Mouse (Mus musculus): ENCODE results near the gene Il11. TPM values are rescaled to one million over a fixed set of nuclear protein-coding genes. Genes with fewer than 3 reads are reported as not detected.

Il11 gene
- total and polyA plus RNA-seq, 3 experiments = not detected

DNA sequence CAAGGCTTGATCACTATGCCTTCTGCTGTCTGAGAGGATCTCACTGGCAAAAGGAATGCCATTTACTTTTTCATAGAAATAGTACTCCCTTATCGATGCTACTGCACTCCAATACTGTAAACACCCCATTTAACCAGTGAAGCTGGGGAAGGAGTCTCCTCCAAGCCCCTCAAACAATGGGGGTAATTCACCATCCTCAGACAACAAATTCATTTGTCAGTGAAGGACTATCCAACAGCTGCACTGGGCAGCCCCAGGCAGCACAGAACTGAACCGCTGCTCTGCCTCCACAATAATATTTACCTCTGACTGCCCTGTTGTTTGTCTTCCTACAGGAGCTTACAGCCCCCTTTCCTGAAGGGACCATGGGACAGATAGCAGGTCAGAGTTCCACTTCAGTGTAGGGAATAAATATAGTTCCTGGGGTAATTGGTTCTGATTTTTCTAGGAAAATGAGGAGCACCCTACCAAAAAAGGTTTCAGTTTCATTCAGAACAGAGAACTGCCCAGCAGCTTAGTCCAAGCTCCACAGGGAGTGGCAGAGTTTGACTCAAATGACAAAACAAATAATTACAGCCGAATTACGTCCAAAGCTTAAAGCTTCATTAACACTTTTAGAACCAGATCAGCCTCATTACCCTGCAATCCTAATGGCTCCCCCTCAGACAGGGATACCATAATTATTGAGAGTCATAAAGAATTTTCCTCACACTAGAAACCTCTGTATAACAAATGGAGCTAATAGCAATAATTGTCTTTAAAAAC, 17.5 kb downstream of the Il11 start:
- no peak for DNase-seq
- H3K4me1 ChIP-seq (ENCODE audit: control insufficient read depth, insufficient read depth, low read length) = no peaks in the 10 kb centered on the region
- H3K27me3 ChIP-seq (ENCODE audit: control insufficient read depth, insufficient read depth, low read length) = 0 out of 2 replicates have a peak, but pooled peaks cover 2% of the 10 kb centered on the region
- TF ChIP-seq EP300 (IDR thresholded peaks at IDR 0.05; ENCODE audit: insufficient read depth, low read depth, low read length) (no peak), CTCF (IDR thresholded peaks at IDR 0.05) (no peak), POLR2A (IDR thresholded peaks at IDR 0.05; ENCODE audit: insufficient read depth, low read depth, low read length) (no peak)
- no peak overlapping the region for H3K9ac ChIP-seq (ENCODE audit: low read depth, low read length)
- no peak overlapping the region for H3K4me3 ChIP-seq
- intact Hi-C loops (cut with DNase I) = no loop called here
- H3K36me3 ChIP-seq (ENCODE audit: control insufficient read depth, insufficient read depth, low read length) = no peaks in the 10 kb centered on the region
- no peak overlapping the region for H3K27ac ChIP-seq
- 26% methylated on average over 4 of the region's 4 CpGs for WGBS
- H3K79me2 ChIP-seq (replicated peaks; ENCODE audit: control insufficient read depth, insufficient read depth, low read length) = no peaks in the 10 kb centered on the region

DNA sequence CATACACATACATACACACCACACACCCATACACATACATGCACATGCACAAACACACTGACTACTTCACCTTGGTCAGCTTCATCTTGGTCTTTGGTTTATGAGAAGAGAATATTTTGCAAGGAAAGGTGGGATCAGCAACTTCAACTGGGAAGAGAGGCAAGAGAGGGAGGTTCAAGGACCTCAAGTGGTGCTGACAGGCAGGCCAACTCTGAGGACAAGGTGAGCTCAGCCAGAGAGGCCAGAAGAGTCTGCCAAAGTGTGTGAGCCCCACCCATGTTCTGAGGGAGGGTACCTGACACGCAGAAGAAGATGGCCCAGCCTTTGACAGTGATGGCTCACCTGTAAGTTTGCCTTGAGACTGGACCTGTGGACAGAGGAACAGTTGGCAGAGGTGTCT, 23.0 kb downstream of the Il11 start:
- peak in 1 of 2 experiments; percentile 2 for DNase-seq
- Histone ChIP-seq H3K9ac (ENCODE audit: low read depth, low read length) (no peak overlapping the region), H3K27ac (no peak overlapping the region), H3K4me1 (ENCODE audit: control insufficient read depth, insufficient read depth, low read length) (no peaks in the 10 kb centered on the region), H3K27me3 (ENCODE audit: control insufficient read depth, insufficient read depth, low read length) (0 out of 2 replicates have a peak, but pooled peaks cover 2% of the 10 kb centered on the region), H3K4me3 (no peak overlapping the region), H3K79me2 (replicated peaks; ENCODE audit: control insufficient read depth, insufficient read depth, low read length) (no peaks in the 10 kb centered on the region), H3K36me3 (ENCODE audit: control insufficient read depth, insufficient read depth, low read length) (no peaks in the 10 kb centered on the region)
- TF ChIP-seq EP300 (IDR thresholded peaks at IDR 0.05; ENCODE audit: insufficient read depth, low read depth, low read length) (no peak), POLR2A (IDR thresholded peaks at IDR 0.05; ENCODE audit: insufficient read depth, low read depth, low read length) (no peak), CTCF (IDR thresholded peaks at IDR 0.05) (no peak)
- intact Hi-C loops (cut with DNase I) = no loop called here
- WGBS = 39% methylated on average over 1 of the region's 1 CpGs

DNA sequence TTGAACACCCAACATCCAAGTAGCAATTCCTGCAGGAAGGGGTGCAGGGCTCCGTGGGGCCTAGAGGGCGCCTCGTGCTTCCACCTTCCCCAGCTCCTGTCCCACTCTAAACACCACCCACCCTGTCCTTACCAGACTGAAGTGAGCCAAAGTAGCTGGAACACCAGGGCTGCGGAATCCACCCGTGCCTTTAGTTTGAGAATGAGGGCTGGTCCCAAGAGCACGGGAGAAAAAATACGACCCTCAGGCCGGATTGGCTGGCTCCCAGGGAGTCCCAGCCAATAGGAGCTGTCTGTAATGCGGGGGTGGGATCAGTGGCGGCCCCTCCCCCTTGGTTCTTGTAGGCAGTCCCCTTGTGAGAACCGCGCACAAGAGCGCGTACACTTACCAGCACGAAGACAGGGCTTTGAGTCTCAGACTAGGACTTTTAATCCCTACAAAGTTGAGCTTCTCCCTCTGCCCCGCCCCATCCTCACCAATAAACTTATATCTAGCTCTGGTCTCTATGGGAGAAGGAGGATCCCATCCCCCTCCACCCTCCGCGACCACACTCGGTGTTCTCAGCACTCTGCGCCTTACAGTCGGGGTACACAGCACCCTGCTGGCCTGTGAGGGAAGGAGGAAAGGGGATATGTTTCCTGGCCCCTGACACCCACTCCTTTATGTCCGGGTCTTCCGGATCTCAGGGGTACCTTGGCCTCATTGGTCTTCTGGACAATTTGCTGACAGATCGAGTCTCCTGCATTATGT, 29.7 kb downstream of the Il11 start, which contains the start of gene Cox6b2:
Gene Cox6b2, minus strand, starts transcription at position 274 of the 750 bp plus-strand sequence.
- Histone ChIP-seq H3K9ac (ENCODE audit: low read depth, low read length) (no peak within 1 kb of the TSS), H3K79me2 (replicated peaks; ENCODE audit: control insufficient read depth, insufficient read depth, low read length) (no peaks in the 10 kb centered on the region), H3K36me3 (ENCODE audit: control insufficient read depth, insufficient read depth, low read length) (no peaks in the 10 kb centered on the region), H3K27me3 (ENCODE audit: control insufficient read depth, insufficient read depth, low read length) (no peaks in the 10 kb centered on the region), H3K27ac (no peak within 1 kb of the TSS), H3K4me3 (no peak within 1 kb of the TSS), H3K4me1 (ENCODE audit: control insufficient read depth, insufficient read depth, low read length) (no peaks in the 10 kb centered on the region)
- peak; percentile 56 to 66 for DNase-seq
- 9% methylated on average over 24 of the region's 24 CpGs for WGBS
- TF ChIP-seq CTCF (IDR thresholded peaks at IDR 0.05) = no peak
- no peak for TF ChIP-seq POLR2A (IDR thresholded peaks at IDR 0.05; ENCODE audit: insufficient read depth, low read depth, low read length)
- TF ChIP-seq EP300 (IDR thresholded peaks at IDR 0.05; ENCODE audit: insufficient read depth, low read depth, low read length) = no peak
- intact Hi-C loops (cut with DNase I) = no loop called here

DNA sequence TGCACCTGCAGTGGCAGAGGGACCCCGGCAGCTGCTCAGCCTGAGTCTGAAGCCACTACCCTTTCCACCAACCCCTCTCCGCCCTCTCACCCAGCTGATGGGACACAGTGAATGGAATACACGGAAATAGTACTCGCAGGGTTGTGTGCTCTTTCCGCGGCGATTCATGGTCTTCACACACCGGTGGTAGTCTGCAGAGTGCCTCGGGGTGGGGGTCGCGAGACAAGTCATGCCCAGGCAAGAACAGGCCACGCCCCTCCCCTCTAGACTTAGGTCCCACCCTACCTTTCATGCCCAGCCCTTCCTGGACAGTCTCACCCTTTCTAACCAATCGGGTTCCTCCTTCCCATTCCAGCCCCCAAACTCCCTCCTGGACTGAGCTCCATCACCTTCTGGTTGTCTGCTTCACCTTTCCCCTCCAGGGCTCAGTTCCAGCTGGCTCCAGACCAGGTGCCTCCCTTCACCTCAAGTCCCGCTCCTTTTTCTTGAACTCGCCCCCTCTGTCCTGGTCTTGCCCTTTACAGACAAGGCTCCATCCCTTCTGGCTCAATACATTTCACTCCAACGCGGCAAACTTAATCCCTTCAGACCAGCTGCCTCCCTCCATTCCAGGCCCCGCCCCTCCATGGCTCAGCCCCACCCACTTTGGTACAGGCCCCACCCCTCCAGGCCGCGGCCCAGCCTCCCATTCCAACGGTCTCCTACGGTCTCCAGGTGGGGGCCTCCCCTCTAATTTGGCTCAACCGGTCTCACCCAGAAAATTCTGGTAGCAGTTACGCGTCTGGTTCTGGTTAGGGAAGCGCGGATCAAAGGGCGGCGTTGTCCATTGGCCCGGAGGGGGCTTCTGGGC, 30.5 kb downstream of the Il11 start:
- Histone ChIP-seq H3K4me3 (no peak overlapping the region), H3K9ac (ENCODE audit: low read depth, low read length) (no peak overlapping the region), H3K27ac (no peak overlapping the region), H3K4me1 (ENCODE audit: control insufficient read depth, insufficient read depth, low read length) (no peaks in the 10 kb centered on the region), H3K27me3 (ENCODE audit: control insufficient read depth, insufficient read depth, low read length) (no peaks in the 10 kb centered on the region), H3K79me2 (replicated peaks; ENCODE audit: control insufficient read depth, insufficient read depth, low read length) (no peaks in the 10 kb centered on the region), H3K36me3 (ENCODE audit: control insufficient read depth, insufficient read depth, low read length) (no peaks in the 10 kb centered on the region)
- no peak for DNase-seq
- intact Hi-C loops (cut with DNase I) = no loop called here
- no peak for TF ChIP-seq EP300 (IDR thresholded peaks at IDR 0.05; ENCODE audit: insufficient read depth, low read depth, low read length)
- TF ChIP-seq POLR2A (IDR thresholded peaks at IDR 0.05; ENCODE audit: insufficient read depth, low read depth, low read length) = no peak
- TF ChIP-seq CTCF (IDR thresholded peaks at IDR 0.05) = no peak
- 4% methylated on average over 30 of the region's 30 CpGs for WGBS

DNA sequence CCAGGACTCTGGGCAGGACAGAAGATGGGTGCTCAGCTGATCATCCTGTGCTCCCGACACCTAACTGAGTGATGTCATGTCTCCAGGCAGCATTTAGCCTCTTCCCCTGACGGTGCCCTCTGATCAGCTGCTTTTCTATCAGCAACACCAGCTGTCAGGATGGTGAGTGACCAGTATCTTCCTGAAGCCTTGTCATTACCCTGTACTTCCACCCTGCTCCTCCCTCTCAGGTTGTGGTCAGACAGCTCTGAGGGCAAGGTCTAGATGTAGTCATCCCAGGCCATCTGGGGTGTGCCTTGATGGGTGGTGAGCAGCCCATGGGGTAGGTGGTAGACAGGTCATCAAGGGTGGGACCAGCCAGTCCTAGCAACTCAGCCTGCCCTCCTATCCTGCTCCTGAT, 33.5 kb downstream of the Il11 start:
- 84% methylated on average over 2 of the region's 2 CpGs for WGBS
- Histone ChIP-seq H3K79me2 (replicated peaks; ENCODE audit: control insufficient read depth, insufficient read depth, low read length) (no peaks in the 10 kb centered on the region), H3K4me1 (ENCODE audit: control insufficient read depth, insufficient read depth, low read length) (no peaks in the 10 kb centered on the region), H3K4me3 (no peak overlapping the region), H3K9ac (ENCODE audit: low read depth, low read length) (no peak overlapping the region), H3K27ac (no peak overlapping the region), H3K36me3 (ENCODE audit: control insufficient read depth, insufficient read depth, low read length) (no peaks in the 10 kb centered on the region), H3K27me3 (ENCODE audit: control insufficient read depth, insufficient read depth, low read length) (no peaks in the 10 kb centered on the region)
- intact Hi-C loops (cut with DNase I) = no loop called here
- DNase-seq = no peak
- TF ChIP-seq POLR2A (IDR thresholded peaks at IDR 0.05; ENCODE audit: insufficient read depth, low read depth, low read length) (no peak), EP300 (IDR thresholded peaks at IDR 0.05; ENCODE audit: insufficient read depth, low read depth, low read length) (no peak), CTCF (IDR thresholded peaks at IDR 0.05) (no peak)

All from heart, adult 2 months (tissue).